Comparison of ENCODE assay signal across 9 mouse cellular contexts in genomic region chr12:86771823-86772427, GRCm38 (mm10). TPM values are rescaled to one million over a fixed set of nuclear protein-coding genes. Genes with fewer than 3 reads are reported as not detected.
DNase-seq lines count a peak whose midpoint lies in the region; ATAC-seq and TF ChIP-seq lines count a peak whose summit lies in the region.
"Had no signal": no experiment of that assay in that cellular context is flagged by ENCODE, and none has a peak within 500 bp of the region (broad histone marks: within the 10 kb centered on the region; RNA-seq: fewer than 3 reads in every experiment).

No protein-coding gene starts in this region.

- H3K36me3 ChIP-seq in E14TG2a.4 (ENCODE audit: insufficient read depth, low read length) = no peaks in the 10 kb centered on the region
- no peaks in the 10 kb centered on the region for H3K36me3 ChIP-seq in forebrain, embryonic 11.5 days (ENCODE audit: control insufficient read depth, insufficient read depth, low read length)
- H3K36me3 ChIP-seq in neural tube, embryonic 15.5 days = no peaks in the 10 kb centered on the region

- H3K27ac ChIP-seq in forebrain, embryonic 11.5 days (ENCODE audit: low read depth, low read length) = peak overlapping the region; percentile 25; the same call in 1 of the 2 replicates
- peak overlapping the region; percentile 24; the same call in 1 of the 2 replicates for H3K27ac ChIP-seq in neural tube, embryonic 15.5 days (replicated peaks)
- H3K27ac ChIP-seq: macrophage had no signal

- intact Hi-C loops in heart, postnatal 25 days (cut with DNase I) = loop anchor here (2.0 kb wide), 3 partner anchors 23 to 151 kb away; no protein-coding TSS in a partner anchor

- ATAC-seq in forebrain, embryonic 11.5 days (replicated peaks; ENCODE audit: low FRiP score) = peak; percentile 78
- peak; percentile 71 for ATAC-seq in neural tube, embryonic 15.5 days (ENCODE audit: low FRiP score)

- H3K9ac ChIP-seq in forebrain, embryonic 11.5 days (ENCODE audit: low read length) = no peak overlapping the region; the same call in 1 of the 2 replicates
- no peak overlapping the region for H3K9ac ChIP-seq in neural tube, embryonic 15.5 days (replicated peaks)

- peaks cover 7% of the 10 kb centered on the region for H3K9me3 ChIP-seq in E14TG2a.4 (ENCODE audit: low read length)
- no peaks in the 10 kb centered on the region for H3K9me3 ChIP-seq in forebrain, embryonic 11.5 days (ENCODE audit: control insufficient read depth, low read length)
- no peaks in the 10 kb centered on the region for H3K9me3 ChIP-seq in neural tube, embryonic 15.5 days (replicated peaks)

- 11% methylated on average over 12 of the region's 12 CpGs for WGBS in forebrain, embryonic 11.5 days
- 10% methylated on average over 12 of the region's 12 CpGs for WGBS in neural tube, embryonic 15.5 days

- DNase-seq in c-Kit-positive CD71-negative TER-119-negative erythroid progenitor cells, embryonic 14.5 days (ENCODE audit: low read depth) = peak; percentile 97
- DNase-seq in forebrain, embryonic 11.5 days (ENCODE audit: low spot score) = peak; percentile 95
- peak; percentile 80 for DNase-seq in heart, postnatal 25 days (ENCODE audit: low spot score)
- DNase-seq in layer of hippocampus, adult 11-12 months (ENCODE audit: low spot score) = peak; percentile 95
- peak; percentile 90 to 94 for DNase-seq in lung, adult 18-20 months
- peak; percentile 97 for DNase-seq in testis, postnatal 10 days (ENCODE audit: low spot score)

- H3K4me2 ChIP-seq in forebrain, embryonic 11.5 days (ENCODE audit: low read depth, low read length, severe bottlenecking) = no peak overlapping the region
- H3K4me2 ChIP-seq in neural tube, embryonic 15.5 days = peak overlapping the region; percentile 35

- TF ChIP-seq CTCF in E14TG2a.4 (conservative IDR thresholded peaks at IDR 0.05; ENCODE audit: low read length) = peak; percentile 83

- peak overlapping the region; percentile 43 for H3K4me3 ChIP-seq in E14TG2a.4 (replicated peaks; ENCODE audit: low read length)
- no peak overlapping the region for H3K4me3 ChIP-seq in forebrain, embryonic 11.5 days (ENCODE audit: low read depth, low read length)
- H3K4me3 ChIP-seq in neural tube, embryonic 15.5 days (replicated peaks) = no peak overlapping the region

- H3K27me3 ChIP-seq in E14TG2a.4 (ENCODE audit: insufficient read depth, low read length) = no peaks in the 10 kb centered on the region
- no peaks in the 10 kb centered on the region for H3K27me3 ChIP-seq in forebrain, embryonic 11.5 days (ENCODE audit: control insufficient read depth, insufficient read depth, low read length)
- no peaks in the 10 kb centered on the region for H3K27me3 ChIP-seq in neural tube, embryonic 15.5 days (replicated peaks)

- peaks cover 73% of the 10 kb centered on the region for H3K4me1 ChIP-seq in E14TG2a.4 (replicated peaks; ENCODE audit: low read depth, low read length)
- H3K4me1 ChIP-seq in forebrain, embryonic 11.5 days (replicated peaks; ENCODE audit: control insufficient read depth, insufficient read depth, low read length) = peaks cover 13% of the 10 kb centered on the region
- peaks cover 27% of the 10 kb centered on the region for H3K4me1 ChIP-seq in neural tube, embryonic 15.5 days

RNA-seq across cellular contexts. Expression of gene Lrrc74a, which starts 37.8 kb away (rescaled TPM):
- polyA plus RNA-seq in forebrain, embryonic 11.5 days (2014; fragmentation: Nextera tagmentation; extraction: Ambion mirVana) = not detected in 2 replicates
- total RNA-seq in heart, postnatal 25 days (2021) = not detected
- not detected in 2 replicates for polyA plus RNA-seq in neural tube, embryonic 15.5 days (2015; fragmentation: Nextera tagmentation; extraction: Ambion mirVana)
- polyA plus RNA-seq: macrophage had no signal

RNA-seq across cellular contexts. Expression of gene Angel1, which starts 45.7 kb away (rescaled TPM):
- polyA plus RNA-seq in forebrain, embryonic 11.5 days (2014; fragmentation: Nextera tagmentation; extraction: Ambion mirVana) = 14.9 and 15.7 TPM in 2 replicates
- 1 to 10 TPM; 3.4 to 3.5 TPM for total RNA-seq in heart, postnatal 25 days (2021)
- polyA plus RNA-seq in neural tube, embryonic 15.5 days (2015; fragmentation: Nextera tagmentation; extraction: Ambion mirVana) = 11.2 and 11.7 TPM in 2 replicates
